Mouse (Mus musculus) small intestine, adult 2 months (tissue): ENCODE results near the gene Islr.

Source experiments
- CTCF ChIP-seq: fragments of 200-500 bp; IDR thresholded peaks from 2 replicates; pipeline ENCODE4 v1.5.1; 2012; ENCODE audit warnings: low read depth, mild to moderate bottlenecking, control low read depth, inconsistent platforms, low read length, moderate library complexity, mixed read lengths; ENCODE audit not compliant: insufficient replicate concordance, insufficient read length; ENCODE audit errors: extremely low read depth
- POLR2A ChIP-seq: fragments of 200-500 bp; IDR thresholded peaks from 2 replicates; pipeline ENCODE4 v1.6.1; 2012; ENCODE audit warnings: low read depth, mild to moderate bottlenecking, control low read depth, inconsistent platforms, low read length, moderate library complexity

DNA sequence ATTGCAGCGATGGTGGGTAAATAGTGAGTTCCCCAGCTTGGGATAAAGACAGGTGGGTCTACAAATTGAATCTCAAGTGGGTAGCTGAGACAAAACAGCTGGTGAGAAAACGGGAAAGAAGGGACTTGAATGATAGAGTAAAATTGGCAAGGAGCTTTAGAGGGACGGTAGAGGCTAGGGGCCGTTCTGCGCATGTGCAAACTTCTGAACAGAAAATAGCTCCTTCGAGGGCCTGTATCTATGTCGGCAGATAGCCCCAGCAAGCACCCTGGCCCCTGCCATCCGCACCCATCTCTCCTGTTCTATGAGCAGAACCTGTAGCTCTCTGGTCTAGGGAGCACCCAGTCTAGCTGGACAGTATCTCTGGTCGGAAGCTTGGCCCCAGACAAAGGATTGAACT lies 9.9 kb downstream of the Islr start:
- no peak for TF ChIP-seq CTCF
- TF ChIP-seq POLR2A = no peak
